Mouse (Mus musculus): ENCODE measurements around the gene Ggps1. TPM values are rescaled to one million over a fixed set of nuclear protein-coding genes. Genes with fewer than 3 reads are reported as not detected.

The Ggps1 gene
- polyA plus RNA-seq, 1 experiment from 2014 or later, result 44.1 TPM

- no peaks in the 10 kb centered on the region for H3K9me3 ChIP-seq
- 1% methylated on average over 57 of the region's 65 CpGs for whole genome bisulfite sequencing
- H3K9ac ChIP-seq, result peak overlapping the region; percentile 94
- H3K27me3 ChIP-seq (replicated peaks), result no peaks in the 10 kb centered on the region
- 0 out of 2 replicates have a peak, but pooled peaks cover 3% of the 10 kb centered on the region for H3K4me1 ChIP-seq
- peak overlapping the region; percentile 64 for H3K4me2 ChIP-seq
- H3K36me3 ChIP-seq, result no peaks in the 10 kb centered on the region
- peak overlapping the region; percentile 99 for H3K4me3 ChIP-seq (replicated peaks)
- ATAC-seq (ENCODE audit: insufficient read depth, low FRiP score, low read depth), result no peak
- peak overlapping the region; percentile 99 for H3K27ac ChIP-seq
Observed at GRCm38 (mm10) chr13:14064341-14065027, 1.2 kb upstream of the Ggps1 start.

GRCm38 (mm10) chr13:14063942-14064271, 619 bp upstream of the Ggps1 start:
- ATAC-seq (ENCODE audit: insufficient read depth, low FRiP score, low read depth), result peak; percentile 16
- Histone ChIP-seq H3K9ac (peak overlapping the region; percentile 94), H3K36me3 (no peaks in the 10 kb centered on the region; the same call in 1 of the 2 replicates), H3K4me1 (0 out of 2 replicates have a peak, but pooled peaks cover 3% of the 10 kb centered on the region), H3K9me3 (no peaks in the 10 kb centered on the region), H3K27ac (peak overlapping the region; percentile 99), H3K27me3 (replicated peaks) (no peaks in the 10 kb centered on the region), H3K4me2 (peak overlapping the region; percentile 64), H3K4me3 (replicated peaks) (peak overlapping the region; percentile 99)
- WGBS, result 0% methylated on average over 25 of the region's 31 CpGs

- Histone ChIP-seq H3K9ac (peak overlapping the region; percentile 35), H3K27ac (peak overlapping the region; percentile 96), H3K4me2 (peak overlapping the region; percentile 64), H3K27me3 (replicated peaks) (no peaks in the 10 kb centered on the region), H3K36me3 (no peaks in the 10 kb centered on the region; the same call in 1 of the 2 replicates), H3K4me3 (replicated peaks) (peak overlapping the region; percentile 99), H3K9me3 (no peaks in the 10 kb centered on the region), H3K4me1 (0 out of 2 replicates have a peak, but pooled peaks cover 3% of the 10 kb centered on the region)
- ATAC-seq (ENCODE audit: insufficient read depth, low FRiP score, low read depth), result no peak
- WGBS, result 4% methylated on average over 11 of the region's 11 CpGs
Observed at GRCm38 (mm10) chr13:14062209-14063012, 877 bp downstream of the Ggps1 start.

GRCm38 (mm10) chr13:14059582-14059981, 3.7 kb downstream of the Ggps1 start:
- ATAC-seq (ENCODE audit: insufficient read depth, low FRiP score, low read depth), result no peak
- H3K4me2 ChIP-seq, result no peak overlapping the region
- H3K9me3 ChIP-seq, result no peaks in the 10 kb centered on the region
- no peaks in the 10 kb centered on the region for H3K4me1 ChIP-seq
- H3K4me3 ChIP-seq (replicated peaks), result no peak overlapping the region
- H3K9ac ChIP-seq, result no peak overlapping the region
- H3K27me3 ChIP-seq (replicated peaks), result no peaks in the 10 kb centered on the region
- H3K27ac ChIP-seq, result no peak overlapping the region
- peaks cover 8% of the 10 kb centered on the region; the same call in 1 of the 2 replicates for H3K36me3 ChIP-seq

- H3K4me2 ChIP-seq, result no peak overlapping the region
- no peaks in the 10 kb centered on the region for H3K9me3 ChIP-seq
- no peak overlapping the region for H3K4me3 ChIP-seq (replicated peaks)
- H3K36me3 ChIP-seq, result peaks cover 24% of the 10 kb centered on the region; the same call in 1 of the 2 replicates
- H3K27ac ChIP-seq, result no peak overlapping the region
- no peak overlapping the region for H3K9ac ChIP-seq
- ATAC-seq (ENCODE audit: insufficient read depth, low FRiP score, low read depth), result no peak
- H3K4me1 ChIP-seq, result no peaks in the 10 kb centered on the region
- H3K27me3 ChIP-seq (replicated peaks), result no peaks in the 10 kb centered on the region
- 90% methylated on average over 3 of the region's 3 CpGs for WGBS
Observed at GRCm38 (mm10) chr13:14056801-14057200, 6.5 kb downstream of the Ggps1 start.

- H3K4me3 ChIP-seq (replicated peaks), result no peak overlapping the region
- H3K9me3 ChIP-seq, result no peaks in the 10 kb centered on the region
- H3K27ac ChIP-seq, result no peak overlapping the region
- 94% methylated on average over 1 of the region's 1 CpGs for WGBS
- H3K4me2 ChIP-seq, result no peak overlapping the region
- no peak overlapping the region for H3K9ac ChIP-seq
- no peaks in the 10 kb centered on the region for H3K4me1 ChIP-seq
- no peaks in the 10 kb centered on the region for H3K27me3 ChIP-seq (replicated peaks)
- H3K36me3 ChIP-seq, result peaks cover 34% of the 10 kb centered on the region
- no peak for ATAC-seq (ENCODE audit: insufficient read depth, low FRiP score, low read depth)
Observed at GRCm38 (mm10) chr13:14049878-14050277, 13.4 kb downstream of the Ggps1 start.

- H3K27me3 ChIP-seq (replicated peaks), result no peaks in the 10 kb centered on the region
- H3K9me3 ChIP-seq, result no peaks in the 10 kb centered on the region
Observed at GRCm38 (mm10) chr13:14044521-14044920, 18.8 kb downstream of the Ggps1 start.

GRCm38 (mm10) chr13:14043851-14044250, 19.4 kb downstream of the Ggps1 start:
- Histone ChIP-seq H3K9ac (no peak overlapping the region), H3K9me3 (no peaks in the 10 kb centered on the region), H3K4me3 (replicated peaks) (no peak overlapping the region), H3K27me3 (replicated peaks) (no peaks in the 10 kb centered on the region), H3K36me3 (peaks cover 5% of the 10 kb centered on the region), H3K27ac (no peak overlapping the region), H3K4me2 (no peak overlapping the region), H3K4me1 (no peaks in the 10 kb centered on the region)
- no peak for ATAC-seq (ENCODE audit: insufficient read depth, low FRiP score, low read depth)

More at GRCm38 (mm10) chr13:14044521-14044920, 18.8 kb downstream of the Ggps1 start:
- Histone ChIP-seq H3K27ac (no peak overlapping the region), H3K36me3 (peaks cover 11% of the 10 kb centered on the region), H3K9ac (no peak overlapping the region), H3K4me3 (replicated peaks) (no peak overlapping the region), H3K4me2 (no peak overlapping the region), H3K4me1 (no peaks in the 10 kb centered on the region)
- 66% methylated on average over 2 of the region's 2 CpGs for WGBS
- ATAC-seq (ENCODE audit: insufficient read depth, low FRiP score, low read depth), result no peak

- Histone ChIP-seq H3K9me3 (no peaks in the 10 kb centered on the region), H3K9ac (peak overlapping the region; percentile 74; the same call in 1 of the 2 replicates), H3K4me3 (replicated peaks) (peak overlapping the region; percentile 73), H3K27me3 (replicated peaks) (no peaks in the 10 kb centered on the region), H3K27ac (peak overlapping the region; percentile 97; the same call in 1 of the 2 replicates), H3K4me1 (peaks cover 3% of the 10 kb centered on the region; the same call in 1 of the 2 replicates), H3K36me3 (no peaks in the 10 kb centered on the region), H3K4me2 (peak overlapping the region; percentile 64)
- no peak for ATAC-seq (ENCODE audit: insufficient read depth, low FRiP score, low read depth)
- 29% methylated on average over 5 of the region's 5 CpGs for WGBS
Observed at GRCm38 (mm10) chr13:14040186-14040585, 23.1 kb downstream of the Ggps1 start.

- Histone ChIP-seq H3K4me2 (peak within 1 kb of the TSS; percentile 64), H3K9ac (peak within 1 kb of the TSS; percentile 74), H3K27ac (peak within 1 kb of the TSS; percentile 97), H3K9me3 (no peaks in the 10 kb centered on the region), H3K4me3 (replicated peaks) (peak within 1 kb of the TSS; percentile 73), H3K27me3 (replicated peaks) (no peaks in the 10 kb centered on the region), H3K4me1 (peaks cover 3% of the 10 kb centered on the region; the same call in 1 of the 2 replicates), H3K36me3 (no peaks in the 10 kb centered on the region)
- WGBS, result 1% methylated on average over 35 of the region's 35 CpGs
- ATAC-seq (ENCODE audit: insufficient read depth, low FRiP score, low read depth), result peak; percentile 95
Observed at GRCm38 (mm10) chr13:14039292-14039965, 23.9 kb downstream of the Ggps1 start, which contains the start of gene Tbce. Tbce (minus strand) TSS chr13:14039638.

- Histone ChIP-seq H3K27me3 (replicated peaks) (no peaks in the 10 kb centered on the region), H3K36me3 (no peaks in the 10 kb centered on the region), H3K27ac (peak overlapping the region; percentile 97), H3K9ac (0 out of 2 replicates have a peak overlapping the region, but pooled peaks have one; percentile 74), H3K4me1 (peaks cover 3% of the 10 kb centered on the region; the same call in 1 of the 2 replicates), H3K4me2 (peak overlapping the region; percentile 64), H3K4me3 (replicated peaks) (peak overlapping the region; percentile 73), H3K9me3 (no peaks in the 10 kb centered on the region)
- 6% methylated on average over 8 of the region's 8 CpGs for WGBS
- ATAC-seq (ENCODE audit: insufficient read depth, low FRiP score, low read depth), result peak; percentile 25; the same call in 1 of the 2 replicates
Observed at GRCm38 (mm10) chr13:14038911-14039291, 24.4 kb downstream of the Ggps1 start.
